Mouse (Mus musculus) midbrain, embryonic 14.5 days (tissue): ENCODE data around the gene Enho. TPM values are rescaled to one million over a fixed set of nuclear protein-coding genes. Genes with fewer than 3 reads are reported as not detected.

Experiments used
- ATAC-seq: fragments of 200-750 bp; cut with Nextera tagmentation; 2 replicates; pipeline ENCODE4 v1.8.0; 2017; ENCODE audit warnings: moderate number of reproducible peaks, moderate library complexity; ENCODE audit not compliant: low FRiP score, low TSS enrichment
- DNase-seq: peaks from one replicate; pipeline ENCODE4 v3.0.0-alpha.2; 2015
- H3K27ac ChIP-seq: fragments of 300-500 bp; sonication (generic); replicated peaks from 2 replicates; pipeline ENCODE4 v1.5.1; 2014; ENCODE audit warnings: mild to moderate bottlenecking, low read depth, low read length, moderate library complexity
- H3K27me3 ChIP-seq: fragments of 300-500 bp; sonication (generic); 2 replicates; pipeline ENCODE4 v1.6.1; 2014; ENCODE audit warnings: low read length, control low read depth, mixed read lengths; ENCODE audit not compliant: control insufficient read depth, insufficient read depth
- H3K36me3 ChIP-seq: fragments of 300-500 bp; sonication (generic); 2 replicates; pipeline ENCODE4 v1.6.1; 2014; ENCODE audit warnings: low read length, control low read depth; ENCODE audit not compliant: control insufficient read depth, insufficient read depth
- H3K4me1 ChIP-seq: fragments of 300-500 bp; sonication (generic); 2 replicates; pipeline ENCODE4 v1.6.1; 2014; ENCODE audit warnings: mild to moderate bottlenecking, antibody characterized with exemption, low read length, control low read depth; ENCODE audit not compliant: control insufficient read depth, insufficient read depth
- H3K4me2 ChIP-seq: fragments of 300-500 bp; sonication (generic); 2 replicates; pipeline ENCODE4 v1.6.1; 2014; ENCODE audit warnings: mild to moderate bottlenecking, low read length, moderate library complexity
- H3K4me3 ChIP-seq: fragments of 300-500 bp; sonication (generic); replicated peaks from 2 replicates; pipeline ENCODE4 v1.5.1; 2014; ENCODE audit warnings: low read depth, low read length
- H3K9ac ChIP-seq: fragments of 300-500 bp; sonication (generic); replicated peaks from 2 replicates; pipeline ENCODE4 v1.6.1; 2014; ENCODE audit warnings: mild to moderate bottlenecking, low read length, moderate library complexity
- H3K9me3 ChIP-seq: fragments of 300-500 bp; sonication (generic); 2 replicates; pipeline ENCODE4 v1.6.1; 2016; ENCODE audit warnings: low read length, control low read depth, mixed read lengths; ENCODE audit not compliant: control insufficient read depth
- WGBS: fragments of 180-500 bp; shearing (Covaris S2); extraction: QIAGEN DNeasy Blood & Tissue Kit; methylation state at CpG from one replicate; pipeline ENCODE4 v1.1.7; 2014; 5-methylcytosine and 5-hydroxymethylcytosine counted together
- polyA plus RNA-seq: library from polyadenylated mRNA; unstranded; fragments of >200 nt; fragmentation: Nextera tagmentation; extraction: Ambion mirVana; gene quantifications from 2 replicates; pipeline ENCODE4 v1.2.1, GENCODE M21; 2014

The Enho gene
- polyA plus RNA-seq, 1 experiment from 2014 or later: 121 TPM

DNA sequence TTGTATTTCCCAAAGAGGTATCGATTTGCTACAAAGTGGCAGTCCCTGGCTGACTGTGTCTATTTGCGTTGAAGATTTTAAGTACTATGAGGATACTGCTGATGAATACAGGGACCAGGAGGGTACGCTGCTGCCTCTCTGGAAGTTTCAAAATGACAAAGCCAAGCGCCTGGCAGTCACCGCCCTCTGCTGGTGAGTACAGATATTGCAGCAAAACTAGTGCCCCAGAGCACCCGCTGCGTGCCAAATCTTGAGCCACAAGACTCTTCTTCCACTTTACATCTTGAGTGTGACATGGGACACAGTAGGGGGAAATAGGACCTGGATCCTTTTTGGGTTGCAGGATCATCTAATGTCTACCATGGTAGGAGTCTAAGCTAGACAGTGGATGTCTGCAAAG is 26.0 kb downstream of the Enho start:
- ATAC-seq (no peak), DNase-seq (peak; percentile 92)
- Histone ChIP-seq H3K27ac (peak overlapping the region; percentile 47; the same call in 1 of the 2 replicates), H3K27me3 (no peaks in the 10 kb centered on the region), H3K9ac (no peak overlapping the region), H3K9me3 (no peaks in the 10 kb centered on the region), H3K4me3 (no peak overlapping the region), H3K4me1 (peaks cover 25% of the 10 kb centered on the region), H3K4me2 (no peak overlapping the region), H3K36me3 (no peaks in the 10 kb centered on the region)
- 6% methylated on average over 7 of the region's 7 CpGs for WGBS

DNA sequence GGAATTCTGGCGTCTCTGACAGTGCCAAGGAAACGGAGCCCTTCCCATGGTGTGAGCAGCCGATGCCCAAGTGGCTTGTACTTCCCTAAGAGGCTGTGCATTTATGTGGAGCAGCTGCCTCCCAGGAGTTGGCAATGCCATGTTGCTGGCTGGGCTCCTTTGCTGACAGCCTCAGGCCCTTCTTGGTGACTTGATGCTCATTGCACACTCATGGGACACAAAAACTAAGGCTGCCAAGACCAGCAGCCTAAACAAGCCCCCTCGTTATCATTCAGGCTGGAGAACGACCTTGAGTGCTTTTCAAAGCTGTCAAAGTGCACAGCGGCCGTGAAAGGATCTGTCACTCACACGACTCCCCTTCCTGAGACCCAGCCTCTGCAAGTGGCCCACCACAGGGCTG is 28.0 kb downstream of the Enho start:
- ATAC-seq: peak; percentile 60; the same call in 1 of the 2 replicates
- H3K9me3 ChIP-seq: no peaks in the 10 kb centered on the region
- DNase-seq: peak; percentile 78
- peak overlapping the region; percentile 75 for H3K27ac ChIP-seq
- WGBS: 13% methylated on average over 8 of the region's 8 CpGs
- no peak overlapping the region for H3K4me3 ChIP-seq
- no peaks in the 10 kb centered on the region for H3K36me3 ChIP-seq
- H3K4me1 ChIP-seq: peaks cover 20% of the 10 kb centered on the region
- no peak overlapping the region for H3K4me2 ChIP-seq
- no peaks in the 10 kb centered on the region for H3K27me3 ChIP-seq
- H3K9ac ChIP-seq: no peak overlapping the region

DNA sequence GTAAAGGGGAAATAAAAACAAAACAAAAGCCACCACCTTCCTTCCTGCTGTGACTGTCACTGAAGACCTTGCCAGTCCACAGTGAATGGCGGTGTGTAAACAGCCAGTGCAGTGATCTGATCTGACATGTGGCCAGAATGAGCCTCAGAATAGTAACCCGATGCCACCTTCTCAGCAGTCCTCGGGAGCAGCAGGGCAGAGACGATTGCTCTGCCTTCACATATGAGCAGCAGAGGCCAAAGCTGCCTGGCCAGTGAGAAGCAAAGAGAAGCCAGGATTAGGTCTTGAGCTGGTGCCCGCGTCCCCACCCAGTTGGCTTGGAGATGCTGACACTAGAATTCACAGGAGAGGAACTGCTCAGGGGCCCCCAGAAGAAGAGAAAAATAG is 29.5 kb downstream of the Enho start:
- H3K4me1 ChIP-seq: peaks cover 20% of the 10 kb centered on the region
- H3K27ac ChIP-seq: 0 out of 2 replicates have a peak overlapping the region, but pooled peaks have one; percentile 6
- ATAC-seq: no peak
- H3K9me3 ChIP-seq: no peaks in the 10 kb centered on the region
- H3K4me3 ChIP-seq: no peak overlapping the region
- DNase-seq: no peak
- WGBS: 35% methylated on average over 6 of the region's 6 CpGs
- H3K36me3 ChIP-seq: no peaks in the 10 kb centered on the region
- H3K27me3 ChIP-seq: no peaks in the 10 kb centered on the region
- H3K4me2 ChIP-seq: no peak overlapping the region
- H3K9ac ChIP-seq: no peak overlapping the region

DNA sequence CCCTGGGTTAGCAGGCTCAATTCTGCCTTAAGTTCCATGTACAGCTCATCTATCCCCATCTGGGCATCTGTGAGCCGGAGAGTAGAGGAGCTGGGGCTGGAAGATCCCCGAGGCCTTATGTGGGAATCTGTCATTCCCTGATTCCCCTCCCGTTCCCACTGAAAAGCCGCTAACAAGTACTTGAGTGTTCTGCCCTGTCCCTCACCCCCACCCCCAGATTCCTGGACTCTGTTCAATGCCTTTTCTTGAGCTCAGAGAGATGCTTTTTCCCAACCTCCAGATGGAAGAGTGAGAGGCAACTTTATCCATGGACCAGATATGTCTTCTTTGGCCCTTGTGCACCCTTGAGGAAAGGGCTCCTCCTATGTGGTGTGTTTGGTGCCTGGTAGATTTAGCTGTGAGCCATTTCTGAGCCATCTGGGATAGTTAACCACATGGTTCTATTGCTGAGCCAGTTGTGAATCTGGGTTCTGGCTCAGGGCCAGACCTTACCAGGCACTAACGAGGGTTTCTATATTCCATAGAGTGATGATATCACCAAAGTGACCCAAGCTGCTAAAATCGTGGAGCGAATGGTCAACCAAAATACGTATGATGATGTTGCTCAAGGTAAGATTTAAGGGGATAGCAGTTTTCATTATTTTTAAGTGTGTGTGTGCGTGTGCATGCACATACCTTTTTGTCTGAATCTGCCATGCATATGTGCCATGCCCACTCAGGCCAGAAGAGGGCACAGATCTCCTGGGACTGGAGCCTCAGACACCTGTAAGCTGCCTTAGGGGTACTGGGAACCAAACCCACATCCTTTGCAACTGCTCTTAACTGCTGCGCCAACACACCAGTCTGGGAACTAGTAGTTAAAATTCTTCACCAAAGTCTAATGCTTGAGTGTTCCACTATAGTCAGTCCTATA is 30.2 kb downstream of the Enho start:
- H3K4me3 ChIP-seq: no peak overlapping the region
- no peak overlapping the region for H3K9ac ChIP-seq
- H3K36me3 ChIP-seq: no peaks in the 10 kb centered on the region
- no peak for DNase-seq
- peaks cover 23% of the 10 kb centered on the region for H3K4me1 ChIP-seq
- no peak for ATAC-seq
- H3K9me3 ChIP-seq: no peaks in the 10 kb centered on the region
- 76% methylated on average over 10 of the region's 10 CpGs for WGBS
- H3K27me3 ChIP-seq: no peaks in the 10 kb centered on the region
- H3K4me2 ChIP-seq: no peak overlapping the region
- H3K27ac ChIP-seq: no peak overlapping the region

DNA sequence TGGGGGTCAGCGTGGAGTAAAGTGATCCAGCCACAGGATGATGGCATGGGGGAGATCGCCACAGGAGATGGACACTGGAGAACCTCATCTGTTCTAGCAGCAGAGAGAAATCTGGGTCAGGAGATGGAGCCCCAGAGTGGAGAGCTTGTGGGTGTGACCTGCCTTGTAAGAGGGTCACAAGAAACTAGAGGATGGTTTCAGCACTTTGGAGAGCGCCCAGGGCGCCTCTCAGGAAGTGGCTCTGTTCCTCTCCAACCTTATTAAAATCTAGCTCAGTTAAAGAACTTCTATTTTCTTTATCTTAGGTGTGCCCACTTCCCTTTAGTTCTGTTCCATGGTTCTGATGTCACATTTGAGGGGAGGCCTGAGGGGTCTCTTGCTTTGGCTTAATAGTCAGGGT is 33.3 kb downstream of the Enho start:
- 60% methylated on average over 4 of the region's 4 CpGs for WGBS
- no peak for ATAC-seq
- peak; percentile 52 for DNase-seq
- Histone ChIP-seq H3K4me3 (no peak overlapping the region), H3K4me1 (peaks cover 12% of the 10 kb centered on the region; the same call in 1 of the 2 replicates), H3K36me3 (no peaks in the 10 kb centered on the region), H3K4me2 (no peak overlapping the region), H3K9me3 (no peaks in the 10 kb centered on the region), H3K9ac (no peak overlapping the region), H3K27ac (no peak overlapping the region), H3K27me3 (no peaks in the 10 kb centered on the region)

DNA sequence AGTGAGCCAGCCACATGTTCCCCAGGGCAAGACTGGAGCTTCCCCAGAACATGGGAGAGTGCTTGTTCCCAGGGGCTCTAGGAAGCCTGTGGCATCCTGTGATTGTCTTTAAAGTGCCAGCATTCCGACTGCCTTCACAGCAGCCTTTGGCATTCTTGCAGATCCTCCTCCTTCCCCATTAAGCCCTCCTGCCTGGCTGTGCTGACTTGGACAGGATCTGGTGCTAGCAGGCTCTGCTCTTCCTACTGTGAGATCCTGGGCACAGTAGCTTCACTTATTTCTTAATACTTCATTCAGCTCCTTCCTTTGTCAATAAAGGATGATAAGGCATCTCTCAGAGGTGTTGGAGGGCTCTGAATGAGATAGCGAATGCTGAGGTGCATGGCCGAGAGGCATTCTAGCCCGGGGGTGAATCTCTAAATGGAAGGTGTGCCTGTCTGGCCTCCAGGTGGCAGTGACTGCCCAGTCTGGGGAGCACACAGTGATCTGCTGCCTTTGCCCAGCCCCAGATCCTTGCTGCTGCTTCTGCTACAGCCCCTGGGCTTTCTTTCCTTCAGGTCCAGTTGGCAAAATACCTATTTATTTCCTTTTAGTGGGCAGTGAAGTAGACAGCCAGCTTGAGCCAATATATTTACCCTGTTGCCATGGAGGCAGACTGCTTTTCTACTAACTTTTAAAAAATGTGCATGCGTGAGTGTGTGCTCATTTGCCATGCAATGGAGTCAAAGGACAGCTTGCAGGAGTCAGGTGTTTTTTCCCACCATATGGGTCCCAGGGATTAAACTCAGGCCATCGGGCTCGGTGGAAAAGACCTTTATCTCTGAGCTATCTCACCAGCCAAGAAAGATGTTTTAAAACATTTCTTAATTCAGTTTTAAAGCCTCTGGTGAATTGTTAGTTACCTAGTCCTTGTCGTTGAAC is 35.4 kb downstream of the Enho start:
- Histone ChIP-seq H3K27ac (peak overlapping the region; percentile 14; the same call in 1 of the 2 replicates), H3K9me3 (no peaks in the 10 kb centered on the region), H3K27me3 (no peaks in the 10 kb centered on the region), H3K4me2 (no peak overlapping the region), H3K4me3 (no peak overlapping the region), H3K4me1 (peaks cover 8% of the 10 kb centered on the region; the same call in 1 of the 2 replicates), H3K36me3 (no peaks in the 10 kb centered on the region), H3K9ac (no peak overlapping the region)
- no peak; the same call in 1 of the 2 replicates for ATAC-seq
- DNase-seq: peak; percentile 81
- WGBS: 18% methylated on average over 8 of the region's 8 CpGs

DNA sequence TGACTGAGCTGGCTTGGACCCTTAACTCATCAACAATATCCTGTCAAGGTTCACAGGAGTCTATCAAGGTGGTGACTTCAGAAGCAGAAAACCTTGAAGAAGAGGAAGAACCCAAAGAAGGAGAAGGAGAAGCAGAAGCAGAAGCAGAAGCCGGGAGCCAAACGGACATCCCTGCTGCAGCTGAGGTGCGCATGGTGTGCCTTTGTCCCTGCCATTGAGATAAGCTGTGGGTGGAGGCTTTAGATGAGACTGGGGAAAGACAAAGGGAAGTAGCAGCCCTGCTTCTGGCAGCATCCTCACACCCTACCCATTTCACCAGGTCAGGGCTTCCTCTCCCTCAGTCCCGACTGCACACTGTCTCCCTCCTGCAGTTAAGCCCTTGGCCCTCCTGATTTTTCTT is 37.3 kb downstream of the Enho start:
- Histone ChIP-seq H3K9me3 (no peaks in the 10 kb centered on the region), H3K4me2 (no peak overlapping the region), H3K27me3 (no peaks in the 10 kb centered on the region), H3K9ac (no peak overlapping the region), H3K4me3 (no peak overlapping the region), H3K4me1 (peaks cover 8% of the 10 kb centered on the region; the same call in 1 of the 2 replicates), H3K36me3 (no peaks in the 10 kb centered on the region), H3K27ac (no peak overlapping the region)
- ATAC-seq: no peak
- DNase-seq: no peak
- 27% methylated on average over 4 of the region's 4 CpGs for WGBS
